Mouse (Mus musculus): ENCODE data around the gene Gucd1. TPM values are rescaled to one million over a fixed set of nuclear protein-coding genes. Genes with fewer than 3 reads are reported as not detected.

The Gucd1 gene
- total RNA-seq, 1 experiment = 11.5 TPM

- Histone ChIP-seq H3K4me3 (ENCODE audit: insufficient read depth in 1 of 2, low read depth in 1 of 2, low read length in 2 of 2, poor library complexity in 1 of 2, severe bottlenecking in 1 of 2) (peak overlapping the region; percentile 74 to 76; a peak in 3 of 4 replicates), H3K36me3 (ENCODE audit: control insufficient read depth, insufficient read depth, low read length, poor library complexity, severe bottlenecking) (no peaks in the 10 kb centered on the region), H3K27ac (ENCODE audit: insufficient read depth, low read depth, low read length, poor library complexity, severe bottlenecking) (no peak overlapping the region), H3K4me1 (ENCODE audit: control insufficient read depth in 2 of 2, insufficient read depth in 2 of 2, low read length in 2 of 2, poor library complexity in 1 of 2) (peaks cover 0 to 3% of the 10 kb centered on the region in 2 experiments; a peak in 1 of 4 replicates), H3K9ac (ENCODE audit: insufficient read depth, low read depth, low read length, poor library complexity, severe bottlenecking) (no peak overlapping the region), H3K9me3 (ENCODE audit: control insufficient read depth, insufficient read depth, low read depth, low read length) (no peaks in the 10 kb centered on the region)
- in situ Hi-C loops (cut with MboI; ENCODE audit: low sequenced_read_pairs in 2 of 2, unreplicated experiment in 2 of 2) = no loop called here
- TF ChIP-seq ZC3H11A (IDR thresholded peaks at IDR 0.05; ENCODE audit: borderline replicate concordance, low read depth, low read length) = no peak
- no peak for TF ChIP-seq CHD2 (IDR thresholded peaks at IDR 0.05; ENCODE audit: low read depth, low read length)
- TF ChIP-seq ZNF384 (IDR thresholded peaks at IDR 0.05; ENCODE audit: low read depth, low read length) = no peak
- no peak for DNase-seq (ENCODE audit: low read depth, low spot score)
These were observed 201.3 kb downstream of the Gucd1 start for GRCm38 (mm10) chr10:75316472-75316871.

GRCm38 (mm10) chr10:75315756-75316155 lies 202.0 kb downstream of the Gucd1 start:
- no peak overlapping the region for H3K4me3 ChIP-seq (ENCODE audit: insufficient read depth in 1 of 2, low read depth in 1 of 2, low read length in 2 of 2, poor library complexity in 1 of 2, severe bottlenecking in 1 of 2)
- in situ Hi-C loops (cut with MboI; ENCODE audit: low sequenced_read_pairs in 2 of 2, unreplicated experiment in 2 of 2) = no loop called here
- no peak overlapping the region for H3K27ac ChIP-seq (ENCODE audit: insufficient read depth, low read depth, low read length, poor library complexity, severe bottlenecking)
- no peak overlapping the region for H3K9ac ChIP-seq (ENCODE audit: insufficient read depth, low read depth, low read length, poor library complexity, severe bottlenecking)
- DNase-seq (ENCODE audit: low read depth, low spot score) = no peak
- peaks cover 0 to 3% of the 10 kb centered on the region in 2 experiments; a peak in 1 of 4 replicates for H3K4me1 ChIP-seq (ENCODE audit: control insufficient read depth in 2 of 2, insufficient read depth in 2 of 2, low read length in 2 of 2, poor library complexity in 1 of 2)
- no peaks in the 10 kb centered on the region for H3K36me3 ChIP-seq (ENCODE audit: control insufficient read depth, insufficient read depth, low read length, poor library complexity, severe bottlenecking)
- H3K9me3 ChIP-seq (ENCODE audit: control insufficient read depth, insufficient read depth, low read depth, low read length) = no peaks in the 10 kb centered on the region
- TF ChIP-seq CHD2 (IDR thresholded peaks at IDR 0.05; ENCODE audit: low read depth, low read length) = no peak
- no peak for TF ChIP-seq ZNF384 (IDR thresholded peaks at IDR 0.05; ENCODE audit: low read depth, low read length)
- TF ChIP-seq MAFK (IDR thresholded peaks at IDR 0.05; ENCODE audit: insufficient read depth, low read depth, low read length) = no peak
- TF ChIP-seq HCFC1 (IDR thresholded peaks at IDR 0.05; ENCODE audit: borderline replicate concordance, insufficient read depth, low read length) = no peak
- no peak for TF ChIP-seq ZC3H11A (IDR thresholded peaks at IDR 0.05; ENCODE audit: borderline replicate concordance, low read depth, low read length)

- in situ Hi-C loops (cut with MboI; ENCODE audit: low sequenced_read_pairs in 2 of 2, unreplicated experiment in 2 of 2) = no loop called here
- H3K9ac ChIP-seq (ENCODE audit: insufficient read depth, low read depth, low read length, poor library complexity, severe bottlenecking) = no peak overlapping the region
- peaks cover 0 to 3% of the 10 kb centered on the region in 2 experiments; a peak in 1 of 4 replicates for H3K4me1 ChIP-seq (ENCODE audit: control insufficient read depth in 2 of 2, insufficient read depth in 2 of 2, low read length in 2 of 2, poor library complexity in 1 of 2)
- no peak overlapping the region for H3K4me3 ChIP-seq (ENCODE audit: insufficient read depth in 1 of 2, low read depth in 1 of 2, low read length in 2 of 2, poor library complexity in 1 of 2, severe bottlenecking in 1 of 2)
- H3K9me3 ChIP-seq (ENCODE audit: control insufficient read depth, insufficient read depth, low read depth, low read length) = no peaks in the 10 kb centered on the region
- no peak for TF ChIP-seq ZC3H11A (IDR thresholded peaks at IDR 0.05; ENCODE audit: borderline replicate concordance, low read depth, low read length)
- TF ChIP-seq ZNF384 (IDR thresholded peaks at IDR 0.05; ENCODE audit: low read depth, low read length) = no peak
- TF ChIP-seq CHD2 (IDR thresholded peaks at IDR 0.05; ENCODE audit: low read depth, low read length) = no peak
- TF ChIP-seq MAFK (IDR thresholded peaks at IDR 0.05; ENCODE audit: insufficient read depth, low read depth, low read length) = no peak
- TF ChIP-seq HCFC1 (IDR thresholded peaks at IDR 0.05; ENCODE audit: borderline replicate concordance, insufficient read depth, low read length) = no peak
- no peak for DNase-seq (ENCODE audit: low read depth, low spot score)
- H3K27ac ChIP-seq (ENCODE audit: insufficient read depth, low read depth, low read length, poor library complexity, severe bottlenecking) = no peak overlapping the region
- H3K36me3 ChIP-seq (ENCODE audit: control insufficient read depth, insufficient read depth, low read length, poor library complexity, severe bottlenecking) = peaks cover 7% of the 10 kb centered on the region
These were observed 203.4 kb downstream of the Gucd1 start for GRCm38 (mm10) chr10:75314190-75314980.

GRCm38 (mm10) chr10:75312361-75312760 lies 205.4 kb downstream of the Gucd1 start:
- Histone ChIP-seq H3K27ac (ENCODE audit: insufficient read depth, low read depth, low read length, poor library complexity, severe bottlenecking) (no peak overlapping the region), H3K4me1 (ENCODE audit: control insufficient read depth in 2 of 2, insufficient read depth in 2 of 2, low read length in 2 of 2, poor library complexity in 1 of 2) (peaks cover 0 to 3% of the 10 kb centered on the region in 2 experiments; a peak in 1 of 4 replicates), H3K36me3 (ENCODE audit: control insufficient read depth, insufficient read depth, low read length, poor library complexity, severe bottlenecking) (peaks cover 19% of the 10 kb centered on the region), H3K9me3 (ENCODE audit: control insufficient read depth, insufficient read depth, low read depth, low read length) (no peaks in the 10 kb centered on the region), H3K9ac (ENCODE audit: insufficient read depth, low read depth, low read length, poor library complexity, severe bottlenecking) (no peak overlapping the region), H3K4me3 (ENCODE audit: insufficient read depth in 1 of 2, low read depth in 1 of 2, low read length in 2 of 2, poor library complexity in 1 of 2, severe bottlenecking in 1 of 2) (no peak overlapping the region)
- in situ Hi-C loops (cut with MboI; ENCODE audit: low sequenced_read_pairs in 2 of 2, unreplicated experiment in 2 of 2) = no loop called here
- TF ChIP-seq ZNF384 (IDR thresholded peaks at IDR 0.05; ENCODE audit: low read depth, low read length) (no peak), MAFK (IDR thresholded peaks at IDR 0.05; ENCODE audit: insufficient read depth, low read depth, low read length) (no peak), HCFC1 (IDR thresholded peaks at IDR 0.05; ENCODE audit: borderline replicate concordance, insufficient read depth, low read length) (no peak), CHD2 (IDR thresholded peaks at IDR 0.05; ENCODE audit: low read depth, low read length) (no peak), ZC3H11A (IDR thresholded peaks at IDR 0.05; ENCODE audit: borderline replicate concordance, low read depth, low read length) (no peak)
- DNase-seq (ENCODE audit: low read depth, low spot score) = no peak
